Mouse (Mus musculus): ENCODE data around the gene Kank3.

Kank3 gene

DNA sequence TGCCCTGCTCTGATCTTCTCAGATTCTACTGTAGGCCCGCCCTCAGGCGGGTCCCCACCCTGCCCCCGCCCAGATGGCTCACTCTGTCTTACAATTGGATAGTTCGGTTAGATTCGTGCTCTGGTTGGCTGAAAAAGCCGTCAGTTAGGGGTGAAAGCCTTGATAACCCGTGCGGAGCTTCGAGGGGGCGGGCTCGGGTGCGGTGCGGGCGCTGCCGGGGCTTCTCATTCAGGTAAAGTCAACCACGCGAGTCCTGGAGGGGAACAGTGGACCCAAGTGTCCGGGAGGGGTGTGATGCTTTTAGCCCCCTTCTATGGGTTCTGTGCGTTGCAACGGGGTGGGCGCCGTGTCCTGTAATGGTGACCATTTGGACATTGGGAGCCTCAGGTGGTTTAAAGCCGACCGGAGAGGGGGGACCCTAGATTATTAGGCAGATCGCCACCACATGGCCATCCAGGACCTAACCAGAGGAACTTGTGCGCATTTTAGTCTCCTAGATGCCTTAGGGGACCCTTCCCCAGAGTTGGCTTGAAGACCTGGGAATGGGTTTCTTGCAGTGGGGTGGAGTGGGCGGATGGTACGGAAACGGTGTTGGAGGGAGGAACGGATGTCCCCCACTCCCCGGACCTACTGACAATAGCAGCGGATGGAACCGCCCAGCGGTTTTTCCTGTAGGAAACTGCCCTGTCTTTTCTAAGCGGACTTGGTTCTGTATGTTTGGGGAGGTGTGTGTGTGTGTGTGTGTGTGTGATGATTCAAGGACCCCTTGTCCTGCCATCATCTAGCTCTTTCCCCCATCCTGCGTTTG is at the start of gene Kank3:
TSS of gene Kank3 (plus strand) at position 186 of the 808 bp plus-strand sequence.
- peak; percentile 86 for DNase-seq (ENCODE audit: low spot score in 2 of 2)

- no peak for DNase-seq (ENCODE audit: low spot score in 2 of 2)
Observed at GRCm38 (mm10) chr17:33766389-33766788, 43.9 kb upstream of the Kank3 start.

- no peak for DNase-seq (ENCODE audit: low spot score in 2 of 2)
Observed at GRCm38 (mm10) chr17:33771617-33772016, 38.7 kb upstream of the Kank3 start.

DNA sequence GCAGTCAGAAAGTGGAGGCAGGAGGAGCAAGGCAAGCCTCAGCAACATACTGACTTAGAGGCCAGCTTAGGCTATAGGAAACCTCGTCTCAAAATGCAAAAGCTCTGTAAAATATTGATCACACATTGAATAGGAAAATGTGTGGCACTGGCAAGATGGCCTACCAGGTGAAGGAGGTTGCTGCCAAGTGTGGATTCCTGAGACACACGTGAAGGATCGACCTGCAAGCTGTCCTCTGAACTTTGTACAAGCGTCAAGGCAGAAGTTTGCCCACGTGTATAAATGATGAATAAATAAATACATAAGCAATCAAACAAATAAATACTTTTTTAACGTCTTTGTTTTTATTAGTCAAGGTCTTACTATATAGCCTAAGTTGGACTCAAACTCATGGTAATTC is 36.9 kb upstream of the Kank3 start:
- DNase-seq (ENCODE audit: low spot score in 2 of 2), result no peak

DNA sequence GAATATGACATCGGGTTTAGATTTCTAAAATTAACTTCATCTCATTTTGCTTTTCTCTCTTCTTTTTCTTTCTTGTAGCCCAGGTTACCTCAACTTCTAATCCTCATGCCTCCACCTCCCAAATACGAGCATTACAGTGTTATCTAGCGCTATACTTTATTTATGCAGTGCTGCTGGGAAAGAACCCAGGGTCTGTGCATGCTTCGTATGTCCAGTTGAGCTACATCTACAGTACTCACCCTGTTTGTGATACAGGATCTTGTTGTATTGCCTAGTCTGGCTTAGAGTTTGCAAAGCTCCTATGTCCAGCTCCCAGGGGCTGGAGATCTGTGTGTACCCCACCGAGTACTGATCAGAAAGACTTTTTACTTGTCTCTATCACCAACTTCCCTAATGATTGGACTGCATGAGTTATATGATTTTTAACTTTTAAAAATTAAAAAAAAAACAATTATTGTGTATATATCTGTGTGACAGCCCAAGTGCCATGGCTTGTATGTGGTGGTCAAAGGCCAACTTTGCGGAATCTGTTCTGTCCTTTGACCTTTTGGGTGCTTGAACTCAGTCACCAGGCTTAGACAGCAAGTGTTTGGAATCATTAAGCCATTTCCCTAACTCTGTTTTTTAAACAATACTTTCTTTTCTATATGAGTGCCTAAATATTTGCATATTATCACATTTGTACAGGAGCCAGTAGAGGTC is 36.3 kb upstream of the Kank3 start:
- DNase-seq (ENCODE audit: low spot score in 2 of 2), result no peak

- DNase-seq (ENCODE audit: low spot score in 2 of 2), result no peak
Observed at GRCm38 (mm10) chr17:33774573-33775155, 35.7 kb upstream of the Kank3 start.

GRCm38 (mm10) chr17:33775287-33775686 is 35.0 kb upstream of the Kank3 start:
- no peak for DNase-seq (ENCODE audit: low spot score in 2 of 2)

DNA sequence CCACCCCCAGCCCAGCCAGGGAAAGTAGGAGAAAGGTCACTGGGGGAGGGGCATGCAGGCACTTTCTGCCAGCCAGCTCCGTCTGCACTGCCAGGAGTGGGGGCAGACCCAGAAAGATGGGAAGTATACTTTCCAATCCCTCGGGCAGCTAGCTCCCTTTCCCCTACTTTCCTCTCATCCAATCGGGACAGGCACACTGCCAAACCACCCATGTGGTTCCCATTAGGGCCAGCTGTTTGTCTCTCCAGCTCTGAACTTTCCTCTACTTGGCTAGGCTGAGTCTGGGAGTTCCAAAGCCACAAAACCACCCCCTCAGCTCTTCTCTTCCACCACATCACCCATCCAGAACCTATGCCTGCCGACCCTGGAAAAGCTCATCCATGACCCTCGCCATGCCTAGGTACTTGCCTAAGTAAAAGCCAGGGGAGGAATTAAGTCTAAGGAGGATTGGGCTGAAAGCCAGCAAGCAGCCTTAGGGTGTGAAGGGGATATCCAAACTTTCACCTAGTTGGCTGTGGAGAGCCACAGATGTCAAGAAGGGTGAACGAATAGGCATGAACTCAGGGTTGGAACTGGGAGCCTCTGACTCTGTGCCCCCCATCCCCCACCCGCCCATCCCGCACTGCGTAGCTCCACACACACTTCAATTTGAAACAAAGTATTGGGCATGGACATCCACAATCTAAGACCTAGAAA is 30.9 kb upstream of the Kank3 start:
- DNase-seq (ENCODE audit: low spot score in 2 of 2), result no peak

DNA sequence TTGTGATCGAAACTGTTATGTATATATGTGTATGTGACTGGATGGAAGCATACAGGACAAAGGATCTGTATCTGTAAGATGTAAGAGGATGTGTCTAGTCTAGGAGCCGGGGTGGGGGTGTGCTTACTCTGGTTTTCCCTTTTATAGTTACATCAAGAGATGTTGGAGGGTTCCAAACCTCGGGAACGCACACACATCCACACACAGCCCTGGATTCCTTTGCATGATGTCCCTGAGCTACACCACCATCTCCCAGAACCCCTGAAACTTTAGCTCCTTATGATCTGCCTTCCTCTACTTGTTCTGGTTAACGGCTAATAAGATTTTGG is 30.4 kb upstream of the Kank3 start:
- DNase-seq (ENCODE audit: low spot score in 2 of 2), result no peak

- DNase-seq (ENCODE audit: low spot score in 2 of 2), result no peak
Observed at GRCm38 (mm10) chr17:33780431-33780830, 29.9 kb upstream of the Kank3 start.

DNA sequence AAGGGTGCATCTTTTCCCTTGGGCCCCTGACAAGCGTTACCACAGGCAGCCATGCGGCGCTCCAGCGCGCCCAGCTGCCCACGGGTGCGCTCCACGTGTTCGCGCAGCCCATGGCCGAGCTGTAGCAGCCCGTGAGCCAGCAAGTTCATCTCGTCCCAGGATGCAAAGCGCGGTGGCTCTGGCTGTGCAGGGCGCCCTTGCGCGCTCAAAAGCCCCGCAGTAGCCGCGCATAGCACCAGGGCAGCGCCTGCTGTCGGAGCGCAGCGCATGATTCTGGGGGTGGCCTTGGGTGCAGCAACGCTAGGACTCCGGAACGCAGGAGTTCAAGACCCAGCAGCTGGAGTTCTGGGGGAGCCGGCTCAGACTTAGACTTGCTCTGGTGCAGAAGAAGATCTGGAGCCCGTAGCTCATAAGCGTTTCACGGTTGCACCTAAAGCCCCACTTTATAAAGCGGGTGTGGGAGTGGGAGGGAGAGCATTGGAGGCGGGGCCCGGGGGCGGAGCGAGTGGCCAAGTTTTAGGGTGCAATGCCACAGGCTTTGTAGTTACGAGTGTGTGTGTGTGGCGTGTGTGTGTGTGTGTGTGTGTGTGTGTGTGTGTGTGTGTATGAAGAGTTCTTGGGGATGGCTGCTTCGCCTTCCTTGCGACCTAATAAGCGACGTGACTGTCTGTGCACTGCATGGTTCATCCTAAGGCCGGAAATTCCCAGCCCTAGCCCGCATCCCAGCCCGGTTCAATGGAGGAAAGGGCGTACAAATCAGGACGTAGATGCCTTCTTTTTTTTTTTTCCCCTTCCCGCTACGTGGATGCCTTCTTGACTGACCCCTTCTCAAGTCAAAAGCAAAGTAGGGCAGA is 29.0 kb upstream of the Kank3 start, which contains the start of gene Angptl4:
TSS of gene Angptl4 (minus strand) at position 707 of the 854 bp plus-strand sequence.
- DNase-seq (ENCODE audit: low spot score in 2 of 2), result peak; percentile 66 to 69

- no peak for DNase-seq (ENCODE audit: low spot score in 2 of 2)
Observed at GRCm38 (mm10) chr17:33782067-33782466, 28.3 kb upstream of the Kank3 start.

DNA sequence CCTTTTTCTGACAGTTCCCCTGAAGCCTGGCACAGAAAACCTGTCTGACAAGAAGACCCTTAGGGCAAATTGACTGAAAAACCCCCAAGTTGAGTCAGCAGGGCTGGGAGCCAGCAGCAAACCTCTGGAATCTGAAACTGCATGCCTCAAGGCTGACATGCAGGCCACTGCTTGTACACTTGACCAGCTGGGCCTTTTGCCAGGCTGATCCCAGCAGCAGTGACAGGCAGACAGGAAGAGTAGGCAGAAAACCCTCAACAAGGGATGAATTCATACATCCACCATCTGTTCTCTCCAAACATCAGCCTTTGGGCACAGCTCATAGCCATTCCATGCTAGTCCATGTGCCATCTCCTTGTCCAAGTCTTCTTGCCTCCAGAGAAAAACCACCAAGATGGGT is 26.9 kb upstream of the Kank3 start:
- DNase-seq (ENCODE audit: low spot score in 2 of 2), result no peak

DNA sequence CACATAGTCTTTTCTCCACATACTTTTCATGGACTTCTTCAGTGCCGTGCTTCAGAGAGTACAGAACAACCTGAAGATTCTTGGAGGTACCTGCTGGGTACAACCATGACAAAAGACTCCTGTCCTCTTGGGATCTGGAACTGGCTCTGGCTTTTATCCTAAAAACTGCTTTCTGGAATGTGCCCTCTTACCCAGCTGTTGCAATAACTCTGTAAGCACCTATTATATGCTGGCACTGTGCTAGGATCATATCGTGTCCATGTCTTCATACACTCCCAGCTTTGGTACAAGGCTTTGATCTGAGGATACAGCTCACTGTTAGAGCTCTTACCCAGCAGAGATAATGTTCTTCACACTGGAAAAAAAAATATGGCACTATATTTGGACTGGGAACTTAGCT is 25.4 kb upstream of the Kank3 start:
- DNase-seq (ENCODE audit: low spot score in 2 of 2), result no peak

DNA sequence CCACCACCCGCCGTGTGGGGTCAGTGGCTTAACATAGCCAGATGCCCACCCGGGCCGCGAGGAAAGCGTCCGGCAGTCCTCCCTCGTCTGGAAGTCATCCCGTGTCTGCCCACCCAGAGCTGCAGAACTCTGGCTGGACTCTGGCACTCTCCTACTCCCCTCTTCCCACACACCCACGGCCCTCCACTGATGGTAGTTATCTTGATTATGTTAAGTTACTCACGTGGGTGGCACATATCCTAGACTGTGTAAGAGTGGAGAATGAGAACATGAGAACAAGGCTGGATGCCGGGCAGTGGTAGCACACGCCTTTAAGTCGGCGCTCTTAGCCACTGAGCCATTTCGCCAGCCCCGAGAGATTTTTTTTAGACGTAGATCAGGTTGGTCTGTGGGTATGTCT is 23.9 kb upstream of the Kank3 start:
- no peak for DNase-seq (ENCODE audit: low spot score in 2 of 2)

DNA sequence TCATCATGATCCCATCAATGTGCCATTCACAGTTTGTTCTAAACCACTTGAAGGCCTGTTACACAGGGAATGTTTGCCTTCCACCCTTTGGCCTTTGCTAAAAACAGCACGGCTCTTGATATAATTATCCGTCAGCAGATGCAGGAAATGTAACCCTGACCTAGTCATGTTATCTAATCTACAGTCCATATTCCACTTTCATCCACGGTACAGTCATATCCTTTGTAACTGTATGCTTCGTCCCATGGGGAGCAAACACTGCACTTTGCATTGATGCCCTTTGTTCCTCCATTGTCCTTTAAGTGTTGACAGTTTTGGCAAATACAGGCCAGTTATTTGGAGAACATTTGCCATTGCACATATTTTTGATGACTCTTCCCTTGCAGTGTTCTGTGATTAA is 21.6 kb upstream of the Kank3 start:
- DNase-seq (ENCODE audit: low spot score in 2 of 2), result no peak

- DNase-seq (ENCODE audit: low spot score in 2 of 2), result no peak
Observed at GRCm38 (mm10) chr17:33798306-33798705, 12.0 kb upstream of the Kank3 start.

GRCm38 (mm10) chr17:33799277-33799676 is 11.0 kb upstream of the Kank3 start:
- DNase-seq (ENCODE audit: low spot score in 2 of 2), result no peak

- no peak for DNase-seq (ENCODE audit: low spot score in 2 of 2)
Observed at GRCm38 (mm10) chr17:33802221-33802620, 8.1 kb upstream of the Kank3 start.

DNA sequence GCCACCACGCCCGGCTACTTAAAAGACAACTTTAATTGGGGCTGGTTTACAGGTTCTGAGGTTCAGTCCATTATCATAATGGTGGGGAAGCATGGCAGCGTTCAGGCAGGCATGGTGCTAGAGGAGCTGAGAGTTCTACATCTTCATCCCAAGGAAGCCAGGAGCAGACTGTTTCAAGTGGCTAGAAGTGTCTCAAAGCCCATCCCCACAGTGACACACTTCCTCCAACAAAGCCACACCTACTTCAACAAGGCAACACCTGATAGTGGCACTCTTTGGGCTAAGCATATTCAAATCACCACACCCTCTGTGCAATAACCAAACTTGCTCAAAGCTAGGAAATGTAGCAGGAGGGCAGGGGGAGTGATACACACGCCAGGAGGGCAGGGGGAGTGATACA is 6.1 kb upstream of the Kank3 start:
- no peak for DNase-seq (ENCODE audit: low spot score in 2 of 2)

GRCm38 (mm10) chr17:33804745-33805144 is 5.6 kb upstream of the Kank3 start:
- no peak for DNase-seq (ENCODE audit: low spot score in 2 of 2)

All from thymus, postnatal 10 days (tissue).